Mouse (Mus musculus) C2C12 (cell line): ENCODE data around the gene Inpp5d. TPM values are rescaled to one million over a fixed set of nuclear protein-coding genes. Genes with fewer than 3 reads are reported as not detected.

ENCODE experiments used
- H3K27me3 ChIP-seq: one replicate; pipeline ENCODE4 v1.6.1; 2011; ENCODE audit not compliant: control insufficient read depth, insufficient read depth, insufficient read length
- H3K36me3 ChIP-seq: one replicate; pipeline ENCODE4 v1.6.1; 2011; ENCODE audit not compliant: control insufficient read depth, insufficient read depth
- H3K4me3 ChIP-seq: one replicate; pipeline ENCODE4 v1.5.1; 2011; ENCODE audit warnings: mild to moderate bottlenecking, control low read depth; ENCODE audit not compliant: poor library complexity, insufficient read depth, severe bottlenecking
- H3K79me2 ChIP-seq: one replicate; pipeline ENCODE4 v1.6.1; 2011; ENCODE audit not compliant: control insufficient read depth, insufficient read depth
- H3K79me3 ChIP-seq: one replicate; pipeline ENCODE4 v1.6.1; 2011; ENCODE audit warnings: low read depth, control low read depth
- H3ac ChIP-seq: one replicate; pipeline ENCODE3; 2011; ENCODE audit warnings: low read depth; ENCODE audit not compliant: control insufficient read depth, insufficient read length
- CEBPB ChIP-seq: IDR thresholded peaks from one replicate; pipeline ENCODE4 v1.6.1; 2011; ENCODE audit warnings: low read depth, mild to moderate bottlenecking, control low read depth, moderate library complexity
- CTCF ChIP-seq: IDR thresholded peaks from one replicate; pipeline ENCODE4 v1.5.1; 2011; ENCODE audit not compliant: control insufficient read depth, insufficient read depth, insufficient read length
- FOSL1 ChIP-seq: IDR thresholded peaks from one replicate; pipeline ENCODE4 v1.8.0; 2011; ENCODE audit warnings: mild to moderate bottlenecking, low read length; ENCODE audit not compliant: poor library complexity, insufficient read depth, severe bottlenecking
- MAX ChIP-seq: IDR thresholded peaks from one replicate; pipeline ENCODE4 v1.6.1; 2011; ENCODE audit warnings: mild to moderate bottlenecking, control low read depth
- MYOD1 ChIP-seq: IDR thresholded peaks from one replicate; pipeline ENCODE4 v1.6.1; 2011; ENCODE audit warnings: low read depth; ENCODE audit not compliant: control insufficient read depth, insufficient read length
- MYOG ChIP-seq: IDR thresholded peaks from one replicate; pipeline ENCODE4 v1.6.1; 2011; ENCODE audit not compliant: control insufficient read depth, insufficient read length; ENCODE audit errors: extremely low read depth
- USF1 ChIP-seq: IDR thresholded peaks from one replicate; pipeline ENCODE4 v1.6.1; 2011; ENCODE audit warnings: low read depth, mild to moderate bottlenecking, control low read depth, moderate library complexity
- polyA plus RNA-seq: library from polyadenylated mRNA; unstranded; fragments of >200 nt; fragmentation: generic; extraction: Trizol; gene quantifications from one replicate; pipeline ENCODE4 v1.2.1, GENCODE M21; 2012; ENCODE audit warnings: missing spikeins

Gene Inpp5d
- polyA plus RNA-seq, 1 experiment = 0.06 TPM

- Histone ChIP-seq H3ac (no peak overlapping the region), H3K79me2 (no peaks in the 10 kb centered on the region), H3K36me3 (no peaks in the 10 kb centered on the region), H3K27me3 (peaks cover 4% of the 10 kb centered on the region), H3K79me3 (no peaks in the 10 kb centered on the region), H3K4me3 (no peak overlapping the region)
- TF ChIP-seq MYOD1 = no peak
- no peak for TF ChIP-seq FOSL1
- no peak for TF ChIP-seq MYOG
These were observed 39.3 kb upstream of the Inpp5d start for GRCm38 (mm10) chr1:87580824-87581223.

GRCm38 (mm10) chr1:87589162-87589561 is 30.9 kb upstream of the Inpp5d start:
- H3ac ChIP-seq = no peak overlapping the region

DNA sequence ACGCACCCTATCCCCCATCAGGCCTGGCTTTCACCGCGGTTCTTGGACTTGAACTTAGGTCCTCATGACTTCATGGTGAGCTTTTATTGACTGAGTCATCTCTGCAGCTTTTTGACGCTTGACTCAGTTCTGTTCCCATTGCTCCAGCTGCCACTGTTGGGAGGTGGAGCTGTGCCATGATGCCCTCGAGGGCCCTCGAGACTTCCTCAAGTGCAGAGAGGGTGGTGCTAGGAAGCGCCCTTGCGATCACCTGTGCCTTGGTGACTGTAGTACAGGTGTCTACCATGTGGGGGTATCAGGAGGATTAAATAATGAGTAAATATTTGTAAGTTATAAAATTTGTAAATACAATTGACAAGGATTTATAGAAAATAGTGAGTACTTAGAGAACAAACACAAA is 30.1 kb upstream of the Inpp5d start:
- Histone ChIP-seq H3K27me3 (no peaks in the 10 kb centered on the region), H3K36me3 (no peaks in the 10 kb centered on the region), H3K79me3 (no peaks in the 10 kb centered on the region), H3K79me2 (no peaks in the 10 kb centered on the region), H3ac (no peak overlapping the region), H3K4me3 (no peak overlapping the region)
- no peak for TF ChIP-seq MYOD1
- TF ChIP-seq FOSL1 = no peak
- no peak for TF ChIP-seq CEBPB
- no peak for TF ChIP-seq USF1
- no peak for TF ChIP-seq MYOG
- TF ChIP-seq MAX = no peak
- TF ChIP-seq CTCF = no peak

More at GRCm38 (mm10) chr1:87589162-87589561, 30.9 kb upstream of the Inpp5d start:
- no peaks in the 10 kb centered on the region for H3K79me3 ChIP-seq
- H3K79me2 ChIP-seq = no peaks in the 10 kb centered on the region
- no peaks in the 10 kb centered on the region for H3K36me3 ChIP-seq
- H3K4me3 ChIP-seq = no peak overlapping the region
- H3K27me3 ChIP-seq = no peaks in the 10 kb centered on the region
- TF ChIP-seq CEBPB (no peak), MYOG (no peak), MAX (no peak), CTCF (no peak), FOSL1 (no peak), USF1 (no peak), MYOD1 (no peak)

GRCm38 (mm10) chr1:87594261-87594660 is 25.9 kb upstream of the Inpp5d start:
- no peak overlapping the region for H3ac ChIP-seq
- no peak overlapping the region for H3K4me3 ChIP-seq
- TF ChIP-seq MAX (no peak), FOSL1 (no peak), MYOG (no peak), MYOD1 (no peak), CTCF (peak; percentile 8), CEBPB (no peak), USF1 (no peak)
- no peaks in the 10 kb centered on the region for H3K27me3 ChIP-seq
- no peaks in the 10 kb centered on the region for H3K79me3 ChIP-seq
- no peaks in the 10 kb centered on the region for H3K36me3 ChIP-seq
- H3K79me2 ChIP-seq = no peaks in the 10 kb centered on the region

- Histone ChIP-seq H3K27me3 (no peaks in the 10 kb centered on the region), H3K79me3 (no peaks in the 10 kb centered on the region), H3ac (no peak overlapping the region), H3K79me2 (no peaks in the 10 kb centered on the region), H3K4me3 (no peak overlapping the region), H3K36me3 (no peaks in the 10 kb centered on the region)
- TF ChIP-seq MYOD1 (no peak), FOSL1 (no peak), CTCF (no peak), MAX (no peak), MYOG (no peak), USF1 (no peak), CEBPB (no peak)
These were observed 25.4 kb upstream of the Inpp5d start for GRCm38 (mm10) chr1:87594671-87595070.

- no peak overlapping the region for H3ac ChIP-seq
- H3K36me3 ChIP-seq = no peaks in the 10 kb centered on the region
- TF ChIP-seq MAX (no peak), CEBPB (no peak), MYOG (no peak), CTCF (no peak), FOSL1 (no peak), USF1 (no peak), MYOD1 (no peak)
These were observed 19.6 kb upstream of the Inpp5d start for GRCm38 (mm10) chr1:87600533-87600932.

More at GRCm38 (mm10) chr1:87600533-87600932, 19.6 kb upstream of the Inpp5d start:
- H3K4me3 ChIP-seq = no peak overlapping the region
- H3K79me3 ChIP-seq = no peaks in the 10 kb centered on the region
- H3K79me2 ChIP-seq = no peaks in the 10 kb centered on the region
- H3K27me3 ChIP-seq = no peaks in the 10 kb centered on the region
